Mouse (Mus musculus) ES-Bruce4 (cell line): ENCODE measurements at regions not wholly inside any gene's neighbourhood (a gene's known extent, or its start where the extent isn't known, plus 50 kb on each side); places are given as distances from the start of the nearest gene placed in this dataset.

Experiments
- H3K27ac ChIP-seq: 2 replicates; pipeline ENCODE4 v1.5.1; 2012; ENCODE audit warnings: low read length, inconsistent platforms; ENCODE audit not compliant: insufficient read depth
- H3K27me3 ChIP-seq: 2 replicates; pipeline ENCODE4 v1.6.1; 2012; ENCODE audit warnings: mild to moderate bottlenecking, low read length, inconsistent platforms; ENCODE audit not compliant: control insufficient read depth, poor library complexity, insufficient read depth, severe bottlenecking
- H3K36me3 ChIP-seq: 2 replicates; pipeline ENCODE4 v1.6.1; 2012; ENCODE audit warnings: inconsistent platforms, mild to moderate bottlenecking, low read length, moderate library complexity; ENCODE audit not compliant: control insufficient read depth, poor library complexity, insufficient read depth, severe bottlenecking
- H3K4me1 ChIP-seq: one replicate; pipeline ENCODE4 v1.8.1; 2011; ENCODE audit warnings: low read length; ENCODE audit not compliant: control insufficient read depth, insufficient read depth
- H3K4me3 ChIP-seq: 2 replicates; pipeline ENCODE4 v1.5.1; 2011; ENCODE audit warnings: low read depth, mild to moderate bottlenecking, low read length
- H3K9ac ChIP-seq: 2 replicates; pipeline ENCODE4 v1.6.1; 2012; ENCODE audit warnings: low read depth, mild to moderate bottlenecking, inconsistent platforms; ENCODE audit not compliant: poor library complexity, severe bottlenecking
- H3K9me3 ChIP-seq: replicated peaks from 2 replicates; pipeline ENCODE4 v1.6.1; 2012; ENCODE audit warnings: mild to moderate bottlenecking, low read length, inconsistent platforms; ENCODE audit not compliant: control insufficient read depth, poor library complexity, insufficient read depth, severe bottlenecking
- CTCF ChIP-seq: IDR thresholded peaks from one replicate; pipeline ENCODE4 v1.8.1; 2011; ENCODE audit warnings: low read depth, low read length
- EP300 ChIP-seq: IDR thresholded peaks from 2 replicates; pipeline ENCODE4 v1.6.1; 2011; ENCODE audit warnings: low read depth, low read length; ENCODE audit not compliant: insufficient read depth
- POLR2A ChIP-seq: IDR thresholded peaks from one replicate; pipeline ENCODE4 v1.8.1; 2011; ENCODE audit warnings: low read length; ENCODE audit not compliant: insufficient read depth

DNA sequence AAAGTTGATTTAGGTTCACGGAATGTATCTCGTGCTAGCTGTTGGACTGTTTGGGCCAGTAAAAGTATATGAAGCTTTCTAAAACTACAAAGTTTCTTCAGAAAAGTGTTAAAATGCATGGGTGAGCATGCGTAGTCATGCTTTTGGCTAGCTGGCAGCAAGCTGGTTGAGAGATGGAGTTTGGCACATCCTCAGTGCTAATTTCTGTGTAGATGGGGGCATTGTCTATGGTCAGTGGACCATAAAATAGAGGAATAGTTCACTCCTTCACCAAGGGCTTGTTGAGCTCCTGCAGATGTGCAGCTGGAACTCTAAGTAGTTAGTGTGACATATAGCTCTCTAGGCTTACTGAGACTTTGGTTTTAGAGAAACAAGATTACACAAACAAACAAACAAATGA, 107.8 kb downstream of the Btc start:
- H3K4me1 ChIP-seq, result no peaks in the 10 kb centered on the region
- no peak overlapping the region for H3K9ac ChIP-seq
- H3K4me3 ChIP-seq, result no peak overlapping the region
- no peak overlapping the region for H3K27ac ChIP-seq
- H3K9me3 ChIP-seq, result no peaks in the 10 kb centered on the region
- H3K36me3 ChIP-seq, result no peaks in the 10 kb centered on the region
- TF ChIP-seq POLR2A, result no peak
- TF ChIP-seq EP300, result no peak
- TF ChIP-seq CTCF, result no peak
- no peaks in the 10 kb centered on the region for H3K27me3 ChIP-seq

DNA sequence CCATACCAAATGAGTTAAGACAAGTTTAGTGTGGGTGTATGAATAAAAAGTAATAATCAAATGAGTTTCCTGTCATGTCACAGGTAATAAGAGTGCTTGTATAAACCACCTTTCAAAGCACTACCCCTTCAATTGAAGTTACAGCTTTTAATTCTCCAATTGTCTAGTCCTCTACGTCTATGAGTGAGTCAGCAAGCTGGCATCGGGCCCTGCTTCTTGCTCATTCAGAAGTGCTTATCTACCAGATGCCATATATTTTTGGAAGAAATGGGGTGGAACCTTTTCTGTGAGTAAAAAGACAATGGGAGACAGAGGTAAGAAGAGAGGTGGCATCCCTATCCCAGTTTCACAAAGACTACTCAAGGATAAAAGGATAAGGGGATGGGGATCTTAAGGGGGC, 105.7 kb downstream of the Btc start:
- H3K4me3 ChIP-seq, result no peak overlapping the region
- H3K36me3 ChIP-seq, result no peaks in the 10 kb centered on the region
- H3K9me3 ChIP-seq, result no peaks in the 10 kb centered on the region
- no peaks in the 10 kb centered on the region for H3K4me1 ChIP-seq
- H3K27me3 ChIP-seq, result no peaks in the 10 kb centered on the region
- H3K27ac ChIP-seq, result no peak overlapping the region
- no peak overlapping the region for H3K9ac ChIP-seq
- TF ChIP-seq POLR2A, result no peak
- TF ChIP-seq EP300, result no peak
- no peak for TF ChIP-seq CTCF

DNA sequence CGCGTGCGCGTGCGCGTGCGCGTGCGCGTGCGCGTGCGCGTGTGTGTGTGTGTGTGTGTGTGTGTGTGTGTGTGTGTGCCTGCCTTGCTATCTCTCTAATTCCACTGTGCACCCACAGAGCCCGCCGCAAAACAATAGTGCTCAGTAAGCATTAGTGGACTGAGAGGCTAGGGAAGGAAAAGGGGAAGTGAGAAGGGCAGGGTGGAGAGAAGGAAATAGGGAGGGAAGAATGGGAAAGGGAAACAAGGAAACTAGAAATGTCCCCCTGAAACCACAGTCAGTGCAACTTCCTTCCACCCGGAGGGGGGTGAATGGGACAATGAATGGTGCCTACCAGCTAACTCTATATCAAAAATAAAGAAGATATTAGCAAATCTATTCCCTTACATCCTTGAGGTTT, 100.7 kb downstream of the Btc start:
- Histone ChIP-seq H3K27me3 (no peaks in the 10 kb centered on the region; the same call in 1 of the 2 replicates), H3K36me3 (no peaks in the 10 kb centered on the region), H3K4me3 (0 out of 2 replicates have a peak overlapping the region, but pooled peaks have one; percentile 2), H3K9me3 (no peaks in the 10 kb centered on the region), H3K27ac (no peak overlapping the region), H3K9ac (no peak overlapping the region), H3K4me1 (no peaks in the 10 kb centered on the region)
- TF ChIP-seq EP300, result no peak
- no peak for TF ChIP-seq CTCF
- TF ChIP-seq POLR2A, result no peak

DNA sequence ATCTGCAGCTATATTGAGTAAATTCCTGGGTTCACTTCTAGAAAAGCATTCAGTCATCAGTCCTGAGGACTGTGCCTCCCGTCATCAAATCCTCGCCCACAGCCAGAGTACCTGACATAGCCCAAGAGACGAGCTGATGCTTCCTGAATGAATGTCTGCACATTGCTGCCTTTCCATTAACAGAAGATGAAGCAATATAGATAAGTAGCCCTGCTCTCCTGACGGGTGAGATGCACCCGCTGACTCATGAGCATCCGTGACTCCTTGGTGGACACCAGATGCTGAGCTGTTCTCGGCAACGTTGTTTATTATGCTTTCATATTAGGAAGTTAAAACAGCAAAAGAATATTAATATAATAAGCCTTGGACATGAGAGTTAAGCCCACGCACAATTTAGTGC, 99.9 kb downstream of the Btc start:
- Histone ChIP-seq H3K9me3 (no peaks in the 10 kb centered on the region), H3K4me1 (no peaks in the 10 kb centered on the region), H3K27ac (no peak overlapping the region), H3K27me3 (no peaks in the 10 kb centered on the region; the same call in 1 of the 2 replicates), H3K4me3 (no peak overlapping the region), H3K36me3 (no peaks in the 10 kb centered on the region), H3K9ac (no peak overlapping the region)
- TF ChIP-seq POLR2A (no peak), EP300 (no peak), CTCF (no peak)

DNA sequence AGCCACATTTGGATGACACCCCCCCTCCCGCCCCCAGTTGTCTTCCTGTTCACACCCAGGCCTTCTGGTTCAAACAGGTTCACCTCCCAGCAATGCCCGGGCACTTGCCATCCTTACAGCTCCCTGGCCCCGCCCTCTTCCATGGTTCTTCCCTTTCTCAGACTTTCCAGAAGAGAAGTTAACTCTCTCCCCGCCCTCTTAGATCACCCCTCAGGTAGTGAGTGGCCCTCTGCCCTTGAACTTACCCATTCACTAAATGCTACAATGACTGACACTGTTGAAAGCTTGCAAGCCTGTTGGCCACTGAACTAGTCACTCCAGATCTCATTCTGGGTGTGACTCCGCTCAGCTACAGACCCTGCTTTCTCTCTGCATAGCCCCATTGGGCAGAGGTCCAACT, 99.1 kb downstream of the Btc start:
- H3K4me3 ChIP-seq, result no peak overlapping the region
- no peaks in the 10 kb centered on the region for H3K9me3 ChIP-seq
- no peak overlapping the region for H3K27ac ChIP-seq
- H3K27me3 ChIP-seq, result no peaks in the 10 kb centered on the region; the same call in 1 of the 2 replicates
- no peaks in the 10 kb centered on the region for H3K36me3 ChIP-seq
- H3K4me1 ChIP-seq, result no peaks in the 10 kb centered on the region
- no peak for TF ChIP-seq EP300
- TF ChIP-seq POLR2A, result no peak
- no peak for TF ChIP-seq CTCF
- H3K9ac ChIP-seq, result no peak overlapping the region

DNA sequence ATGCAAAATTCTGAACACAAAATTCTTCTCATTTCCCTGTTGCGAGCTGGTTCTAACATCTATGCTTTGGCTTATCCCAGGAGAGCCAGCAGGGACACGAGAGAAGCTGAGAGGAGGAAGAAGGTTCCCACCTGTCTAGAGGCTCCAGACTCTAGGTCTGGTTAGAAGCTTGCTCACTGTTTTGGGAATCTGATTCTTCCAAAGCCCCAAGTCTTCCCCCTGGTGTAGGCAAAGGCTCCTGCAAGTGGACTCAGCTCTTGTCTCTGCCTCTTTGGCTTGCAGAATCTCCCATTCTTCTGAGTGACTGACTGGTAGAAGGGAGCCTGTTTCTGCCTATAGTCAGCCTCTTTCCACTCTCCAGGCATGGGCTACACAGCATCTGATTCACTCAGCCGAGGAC, 95.8 kb downstream of the Btc start:
- Histone ChIP-seq H3K9me3 (no peaks in the 10 kb centered on the region), H3K36me3 (no peaks in the 10 kb centered on the region), H3K9ac (no peak overlapping the region), H3K4me1 (no peaks in the 10 kb centered on the region), H3K4me3 (no peak overlapping the region), H3K27ac (no peak overlapping the region), H3K27me3 (no peaks in the 10 kb centered on the region; the same call in 1 of the 2 replicates)
- TF ChIP-seq CTCF (no peak), POLR2A (no peak), EP300 (no peak)
